8 mouse cellular contexts compared by ENCODE assay signal in genomic region chr3:98353892-98354291, GRCm38 (mm10). TPM values are rescaled to one million over a fixed set of nuclear protein-coding genes. Genes with fewer than 3 reads are reported as not detected.
DNase-seq lines count a peak whose midpoint lies in the region; ATAC-seq and TF ChIP-seq lines count a peak whose summit lies in the region.

No protein-coding gene starts in this region.

- no peak overlapping the region for H3K9ac ChIP-seq in forebrain, postnatal 0 days
- no peak overlapping the region for H3K9ac ChIP-seq in lung, embryonic 14.5 days

- no peak overlapping the region for H3K27ac ChIP-seq in forebrain, postnatal 0 days (ENCODE audit: low read depth, low read length)
- no peak overlapping the region for H3K27ac ChIP-seq in lung, embryonic 14.5 days (ENCODE audit: low read depth)

- no peaks in the 10 kb centered on the region for H3K9me3 ChIP-seq in forebrain, postnatal 0 days (ENCODE audit: low read length)
- H3K9me3 ChIP-seq in lung, embryonic 14.5 days (ENCODE audit: low read depth, low read length), result no peaks in the 10 kb centered on the region

- WGBS in forebrain, postnatal 0 days, result 36% methylated on average over 7 of the region's 7 CpGs
- 25% methylated on average over 7 of the region's 7 CpGs for WGBS in lung, embryonic 14.5 days

- no peaks in the 10 kb centered on the region for H3K36me3 ChIP-seq in forebrain, postnatal 0 days (ENCODE audit: insufficient read depth)
- no peaks in the 10 kb centered on the region for H3K36me3 ChIP-seq in lung, embryonic 14.5 days (ENCODE audit: insufficient read depth)

- DNase-seq in gastrocnemius, adult 18-20 months (ENCODE audit: low spot score), result peak; percentile 80
- DNase-seq in gastrocnemius, postnatal 25 days, result no peak
- DNase-seq in CD4-positive helper T cell, adult 2 months (ENCODE audit: low read depth, low spot score), result peak; percentile 68
- peak; percentile 80 for DNase-seq in brain, adult 2 months (ENCODE audit: low read depth, low spot score)
- DNase-seq in forebrain, postnatal 0 days, result peak; percentile 89
- peak; percentile 63 to 94 for DNase-seq in kidney, postnatal 25 days
- peak; percentile 94 for DNase-seq in lung, embryonic 14.5 days
- peak; percentile 52 for DNase-seq in skeletal muscle tissue, adult 2 months (ENCODE audit: low read depth, low spot score)

- no peak overlapping the region for H3K4me3 ChIP-seq in forebrain, postnatal 0 days (ENCODE audit: low read depth, low read length)
- no peak overlapping the region for H3K4me3 ChIP-seq in lung, embryonic 14.5 days (ENCODE audit: low read depth, low read length)

- no peak overlapping the region for H3K4me2 ChIP-seq in forebrain, postnatal 0 days (ENCODE audit: low read depth)
- H3K4me2 ChIP-seq in lung, embryonic 14.5 days, result no peak overlapping the region

- H3K4me1 ChIP-seq in forebrain, postnatal 0 days (ENCODE audit: insufficient read depth), result no peaks in the 10 kb centered on the region
- H3K4me1 ChIP-seq in lung, embryonic 14.5 days (ENCODE audit: insufficient read depth), result no peaks in the 10 kb centered on the region

- peak; percentile 68 for TF ChIP-seq CTCF in forebrain, postnatal 0 days (IDR thresholded peaks at IDR 0.05; ENCODE audit: low read depth)
- peak; percentile 67 for TF ChIP-seq CTCF in lung, embryonic 14.5 days (IDR thresholded peaks at IDR 0.05; ENCODE audit: low read depth)

- no peaks in the 10 kb centered on the region for H3K27me3 ChIP-seq in forebrain, postnatal 0 days (ENCODE audit: insufficient read depth, low read length)
- no peaks in the 10 kb centered on the region for H3K27me3 ChIP-seq in lung, embryonic 14.5 days (ENCODE audit: insufficient read depth, low read length)

- 0 out of 2 replicates have a peak, but pooled peaks have one; percentile 36 for ATAC-seq in forebrain, postnatal 0 days
- 0 out of 2 replicates have a peak, but pooled peaks have one; percentile 18 for ATAC-seq in lung, embryonic 14.5 days (ENCODE audit: insufficient read depth)

RNA-seq across cellular contexts. Expression of gene Phgdh, which starts 14.1 kb away (rescaled TPM):
- 1 to 10 TPM; 1.5 to 2.3 TPM for total RNA-seq in gastrocnemius, adult 18-20 months (2021)
- total RNA-seq in gastrocnemius, postnatal 25 days (2021), result 1 to 10 TPM; 2.5 to 7.2 TPM
- 139 and 151 TPM in 2 replicates for total RNA-seq in forebrain, postnatal 0 days (2014; rRNA removed)
- 149 and 160 TPM in 2 replicates for polyA plus RNA-seq in forebrain, postnatal 0 days (2015; fragmentation: Nextera tagmentation; extraction: Ambion mirVana)
- polyA plus RNA-seq in lung, embryonic 14.5 days (2014; fragmentation: Nextera tagmentation; extraction: Ambion mirVana), result 212 and 230 TPM in 2 replicates

RNA-seq across cellular contexts. Expression of gene Zfp697, which starts 28.4 kb away (rescaled TPM):
- 1 to 10 TPM in 1 of 2 experiments, under 1 TPM in 1; 0.78 to 2.0 TPM for total RNA-seq in gastrocnemius, adult 18-20 months (2021)
- 1 to 10 TPM in 1 of 2 experiments, under 1 TPM in 1; 0.88 to 1.0 TPM for total RNA-seq in gastrocnemius, postnatal 25 days (2021)
- 34.2 and 38.6 TPM in 2 replicates for total RNA-seq in forebrain, postnatal 0 days (2014; rRNA removed)
- polyA plus RNA-seq in forebrain, postnatal 0 days (2015; fragmentation: Nextera tagmentation; extraction: Ambion mirVana), result 17.4 and 17.7 TPM in 2 replicates
- 9.1 and 10.2 TPM in 2 replicates for polyA plus RNA-seq in lung, embryonic 14.5 days (2014; fragmentation: Nextera tagmentation; extraction: Ambion mirVana)

Comparison
In these comparisons a context has a peak if more than half of its experiments do, and no peak if none do; other contexts are left out.
1. RNA of gene Phgdh, which starts 14.1 kb away (total RNA-seq): 139 to 151 TPM in forebrain, postnatal 0 days; 2.5 to 7.2 TPM in gastrocnemius, postnatal 25 days and 1.5 to 2.3 TPM in gastrocnemius, adult 18-20 months; every median in the first group is over 10 times any median in the second.
2. RNA of gene Zfp697, which starts 28.4 kb away (total RNA-seq): 34.2 to 38.6 TPM in forebrain, postnatal 0 days; 0.78 to 2.0 TPM in gastrocnemius, adult 18-20 months and 0.88 to 1.0 TPM in gastrocnemius, postnatal 25 days; every median in the first group is over 10 times any median in the second.